Mouse (Mus musculus) right cerebral cortex, postnatal 36 days (tissue): ENCODE measurements around the gene Mgat2.
"Not testable (repeated sequence)": the region's sequence is repeated elsewhere in the genome, so short reads cannot be mapped to it uniquely, and the experiment has no call there.

Source experiments
- DNase-seq, 2 experiments: peaks; one replicate each; pipeline ENCODE4 v3.0.0; 2022; ENCODE audit warnings: low spot score in 2 of 2, mixed read lengths in 1 of 2

Mgat2 gene

DNA sequence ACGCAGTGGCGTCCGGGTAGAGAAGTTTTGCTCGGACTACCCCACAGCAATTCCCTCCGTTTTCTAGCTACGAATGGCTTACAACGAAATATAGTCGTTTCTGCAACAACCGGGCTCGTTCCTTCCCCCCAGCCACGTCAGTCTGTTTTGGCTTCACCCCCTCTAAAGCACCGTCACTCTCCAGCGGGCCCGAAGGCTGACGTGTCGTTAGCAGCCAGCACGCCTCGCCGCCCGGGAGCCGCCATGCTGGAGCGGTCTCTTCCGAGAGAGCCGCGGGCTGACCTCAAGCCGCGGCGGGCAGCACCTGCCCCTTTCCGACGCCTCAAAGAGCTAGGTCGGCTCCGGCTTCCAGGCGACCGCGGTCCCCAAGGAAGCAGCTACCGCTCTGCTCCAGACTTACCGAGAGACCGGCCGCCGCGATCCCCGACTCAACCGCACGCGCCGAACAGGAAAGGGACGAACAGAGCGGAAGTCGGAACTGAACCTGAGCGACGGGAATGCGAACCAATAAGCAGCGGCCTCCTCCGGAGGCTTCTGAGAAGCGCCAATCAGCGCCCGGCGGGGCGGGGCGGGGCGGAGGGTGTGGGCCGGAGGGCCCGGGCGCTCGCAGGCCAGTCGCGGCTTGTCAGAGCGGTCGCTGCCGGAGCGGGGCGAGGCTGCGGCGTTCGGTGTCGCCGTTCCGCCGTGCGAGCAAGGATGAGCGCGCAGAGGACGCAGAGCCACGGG is at the start of gene Mgat2, which contains the start of gene Rpl36al:
Gene Mgat2 (plus strand): TSS at position 575 of the 726 bp plus-strand sequence.
Gene Rpl36al (minus strand): TSS at position 501 of the 726 bp plus-strand sequence.
- DNase-seq = peak; percentile 97 to 98

DNA sequence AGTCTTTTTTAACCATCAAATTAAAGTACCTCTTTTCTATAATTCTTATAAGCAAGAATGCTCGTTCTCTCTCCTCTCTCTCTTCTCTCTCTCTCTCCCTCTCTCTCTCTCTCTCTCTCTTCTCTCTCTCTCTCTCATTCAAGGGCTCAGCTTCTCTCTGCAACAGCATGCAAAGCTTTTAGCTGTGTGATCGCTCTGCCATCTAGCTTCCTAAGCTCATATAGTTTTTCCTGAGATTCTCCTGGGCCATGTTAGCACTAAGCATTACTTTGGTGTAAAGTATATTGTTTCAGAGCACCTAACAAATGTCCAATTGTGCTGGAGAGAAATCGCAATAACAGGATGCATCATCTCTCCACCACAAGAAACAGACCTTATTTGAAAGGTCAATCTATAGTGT is 44.8 kb upstream of the Mgat2 start:
- DNase-seq = no peak

- DNase-seq = no peak
Observed at GRCm38 (mm10) chr12:69139841-69140240, 44.1 kb upstream of the Mgat2 start.

DNA sequence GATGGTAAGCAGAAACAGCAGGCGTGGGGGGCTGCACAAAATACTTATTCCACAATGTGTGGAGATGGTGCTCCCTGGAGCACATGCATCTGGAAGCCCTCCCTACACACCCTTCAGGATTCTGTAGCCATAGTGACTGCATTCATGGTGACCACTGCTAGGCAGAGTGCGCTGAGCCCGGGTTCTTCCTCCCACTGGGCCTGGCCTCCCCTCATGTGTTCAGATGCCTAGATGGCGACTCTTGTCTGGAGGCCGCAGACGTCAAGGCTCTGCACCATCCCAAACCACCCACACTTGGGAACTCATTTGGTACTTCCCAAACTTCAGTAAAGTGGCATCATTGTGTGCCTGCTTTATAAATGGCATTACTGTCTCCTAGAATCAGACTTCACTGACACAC is 40.5 kb upstream of the Mgat2 start:
- no peak for DNase-seq

GRCm38 (mm10) chr12:69147166-69147735 is 36.7 kb upstream of the Mgat2 start:
- DNase-seq = no peak

DNA sequence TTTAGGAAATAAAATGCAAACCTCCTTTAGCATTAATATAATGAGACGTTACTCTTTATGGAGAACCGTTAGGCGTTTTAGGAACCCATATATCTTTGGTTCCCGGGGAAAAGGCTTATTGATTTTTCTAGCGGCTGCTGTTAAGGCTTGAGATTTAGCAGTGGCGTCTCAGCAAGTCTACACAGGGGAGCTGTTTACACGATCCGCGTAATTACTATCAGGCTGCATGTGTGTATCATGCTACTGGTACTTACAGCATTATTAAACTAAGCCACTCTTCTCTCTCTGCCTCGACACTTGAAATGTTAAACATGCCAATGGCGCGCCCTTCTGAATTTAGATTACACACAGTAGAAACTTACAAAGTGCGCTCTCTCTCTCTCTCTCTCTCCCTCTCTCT is 33.9 kb upstream of the Mgat2 start:
- no peak for DNase-seq

- DNase-seq = no peak
Observed at GRCm38 (mm10) chr12:69155923-69156322, 28.0 kb upstream of the Mgat2 start.

- DNase-seq = no peak
Observed at GRCm38 (mm10) chr12:69156436-69156835, 27.5 kb upstream of the Mgat2 start.

- DNase-seq = no peak
Observed at GRCm38 (mm10) chr12:69157107-69157506, 26.9 kb upstream of the Mgat2 start.

- no peak for DNase-seq
Observed at GRCm38 (mm10) chr12:69158366-69158764, 25.6 kb upstream of the Mgat2 start.

- peak; percentile 98 to 99 for DNase-seq
Observed at GRCm38 (mm10) chr12:69158765-69159577, 25.0 kb upstream of the Mgat2 start, which contains the start of gene Rps29. Gene Rps29 (minus strand): TSS chr12:69159186.

DNA sequence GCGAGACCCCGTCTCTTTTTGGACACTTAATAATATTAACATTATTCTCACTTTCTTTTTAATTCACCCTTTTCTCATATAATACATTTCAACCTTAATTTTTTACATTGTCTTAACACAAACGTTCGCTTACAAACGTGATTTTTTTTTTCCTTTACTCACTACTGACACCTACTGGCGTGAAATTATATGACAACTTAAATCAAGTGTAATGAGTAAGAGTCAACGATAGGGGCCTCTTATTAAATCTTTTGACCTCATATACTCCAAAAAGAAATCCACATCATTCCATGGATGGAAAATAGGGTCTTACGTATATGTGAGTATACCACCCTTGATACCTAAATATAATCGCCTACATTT is 24.4 kb upstream of the Mgat2 start:
- no peak for DNase-seq

GRCm38 (mm10) chr12:69160677-69161076 is 23.3 kb upstream of the Mgat2 start:
- not testable (repeated sequence) for DNase-seq

DNA sequence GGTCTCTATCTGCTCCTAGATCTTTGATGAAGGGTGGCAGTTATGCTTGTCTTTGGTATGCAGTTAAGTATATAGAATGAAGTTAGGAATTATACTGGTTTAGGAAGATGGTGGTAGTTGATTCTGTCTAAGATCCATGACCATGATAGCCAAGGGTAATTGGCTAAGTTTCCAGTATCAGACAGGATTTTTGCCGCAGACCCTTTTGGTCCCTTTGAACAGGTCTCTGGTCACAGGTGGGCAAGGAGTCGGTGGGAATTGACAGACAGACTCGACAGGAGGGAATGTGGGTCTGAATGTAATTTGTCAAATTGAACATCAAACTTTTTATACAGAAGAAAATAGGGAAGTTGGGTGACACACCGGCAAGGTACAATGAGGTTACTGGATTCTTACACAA is 20.4 kb upstream of the Mgat2 start:
- not testable (repeated sequence) for DNase-seq

- no peak for DNase-seq
Observed at GRCm38 (mm10) chr12:69164904-69165303, 19.1 kb upstream of the Mgat2 start.

DNA sequence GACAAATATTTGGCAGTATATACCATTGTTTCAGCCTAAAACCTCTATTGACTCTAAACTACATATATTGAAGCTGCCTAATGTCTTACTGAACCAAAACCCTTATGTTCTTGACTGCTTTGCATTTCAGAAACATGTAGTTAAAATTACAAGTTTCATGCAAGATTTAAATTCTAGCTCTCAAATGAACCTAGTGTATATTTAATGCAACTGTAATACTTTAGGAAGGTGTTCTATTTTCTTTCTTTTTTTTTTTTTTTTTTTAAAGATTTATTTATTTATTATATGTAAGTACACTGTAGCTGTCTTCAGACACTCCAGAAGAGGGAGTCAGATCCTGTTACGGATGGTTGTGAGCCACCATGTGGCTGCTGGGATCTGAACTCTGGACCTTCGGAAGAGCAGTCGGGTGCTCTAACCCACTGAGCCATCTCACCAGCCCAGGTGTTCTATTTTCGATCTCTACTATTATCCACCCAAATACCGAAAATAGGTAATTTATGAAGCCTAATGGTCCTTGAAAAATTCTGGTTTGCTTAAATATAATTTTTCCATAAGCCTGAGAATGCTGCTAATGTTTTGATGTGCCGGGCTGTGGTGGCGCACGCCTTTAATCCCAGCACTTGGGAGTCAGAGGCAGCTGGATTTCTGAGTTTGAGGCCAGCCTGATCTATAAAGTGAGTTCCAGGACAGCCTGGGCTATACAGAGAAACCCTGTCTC is 16.9 kb upstream of the Mgat2 start:
- DNase-seq = not testable (repeated sequence)

DNA sequence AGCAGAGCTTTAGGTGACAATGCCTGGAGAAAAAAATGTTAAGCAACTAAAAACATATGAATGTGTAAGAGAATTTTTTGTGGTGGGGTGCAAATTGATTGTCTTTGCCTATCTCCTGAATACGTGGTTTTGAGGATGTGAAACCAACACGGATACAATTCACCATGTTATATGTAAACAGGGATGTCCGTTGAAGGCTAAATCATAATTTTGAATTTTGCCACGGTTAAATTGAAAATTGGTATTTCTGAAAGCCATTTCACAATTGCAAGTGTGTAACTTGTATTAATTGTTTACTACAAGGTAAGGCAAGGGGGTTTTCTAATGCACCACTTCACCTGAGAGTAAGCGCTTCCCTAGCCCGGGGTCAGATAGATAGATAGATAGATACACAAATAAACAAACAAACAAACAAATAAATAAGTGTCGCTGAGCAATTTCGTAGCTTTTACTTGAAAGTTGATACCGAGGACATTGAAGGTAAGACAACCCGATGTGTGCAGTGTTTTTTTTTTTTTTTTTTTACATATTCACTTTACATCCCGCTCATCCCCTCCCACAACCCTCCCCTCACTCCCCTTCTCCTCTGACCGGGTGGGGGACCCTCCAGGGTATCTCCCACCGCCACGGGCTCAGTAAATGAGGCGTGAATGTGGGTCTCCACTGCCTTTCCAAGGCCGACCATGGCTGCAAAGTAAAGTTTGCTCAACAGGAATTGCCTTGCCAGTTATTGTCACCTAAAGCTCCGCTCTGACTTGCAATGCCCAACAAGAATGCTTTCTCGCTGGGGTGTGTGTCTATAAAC is 16.1 kb upstream of the Mgat2 start:
- DNase-seq = no peak

GRCm38 (mm10) chr12:69168461-69169106 is 15.4 kb upstream of the Mgat2 start, which contains the start of gene Lrr1:
Gene Lrr1 (plus strand): TSS chr12:69168814.
- DNase-seq = peak; percentile 64 to 79

GRCm38 (mm10) chr12:69171307-69171706 is 12.7 kb upstream of the Mgat2 start:
- no peak for DNase-seq

DNA sequence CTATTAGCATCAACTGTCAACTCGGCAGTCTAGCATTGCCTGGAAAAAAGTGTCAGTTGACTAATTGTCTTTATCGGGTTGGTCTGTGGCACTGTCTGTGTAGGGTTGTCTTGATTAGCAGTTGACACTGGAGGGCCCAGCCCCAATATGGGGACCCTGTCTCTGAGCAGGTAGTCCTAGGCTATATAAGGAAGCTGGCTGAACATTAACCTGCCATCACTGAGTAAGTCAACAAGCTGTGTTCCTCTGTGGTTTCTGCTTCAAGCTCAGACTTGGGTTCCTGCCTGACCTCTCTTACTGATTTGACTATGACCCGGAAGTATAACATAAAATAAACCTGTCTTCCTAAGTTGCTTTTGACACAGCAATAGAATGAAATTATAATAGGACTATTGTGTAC is 8.0 kb upstream of the Mgat2 start:
- DNase-seq = no peak
